Mouse (Mus musculus) MEL (cell line): Measurements from ENCODE around the gene Ino80d.

Source experiments
- CTCF ChIP-seq, 3 experiments: IDR thresholded peaks in 2 of 3; conservative IDR thresholded peaks in 1 of 3; 2 replicates each; pipeline ENCODE4 v1.5.1; 2011 to 2012; ENCODE audit warnings: low read length in 3 of 3, low read depth in 2 of 3, mild to moderate bottlenecking in 2 of 3, improper control_type of control experiment in 1 of 3, inconsistent platforms in 1 of 3, mixed read lengths in 1 of 3, moderate library complexity in 1 of 3; ENCODE audit not compliant: control insufficient read depth in 1 of 3, insufficient read depth in 1 of 3, poor library complexity in 1 of 3, severe bottlenecking in 1 of 3
- GABPA ChIP-seq: IDR thresholded peaks from 2 replicates; pipeline ENCODE4 v1.6.1; 2012; ENCODE audit warnings: low read depth, mild to moderate bottlenecking, inconsistent platforms, low read length, improper control_type of control experiment, moderate library complexity
- MEF2A ChIP-seq: IDR thresholded peaks from 2 replicates; pipeline ENCODE4 v1.6.1; 2014; ENCODE audit warnings: low read depth, mild to moderate bottlenecking, inconsistent platforms, low read length, improper control_type of control experiment; ENCODE audit not compliant: poor library complexity, insufficient replicate concordance, severe bottlenecking; ENCODE audit errors: extremely low read depth
- MYC ChIP-seq: IDR thresholded peaks from 2 replicates; pipeline ENCODE4 v1.6.1; 2011; ENCODE audit warnings: low read depth, mild to moderate bottlenecking, low read length, improper control_type of control experiment, moderate library complexity
- POLR2A ChIP-seq, 2 experiments: IDR thresholded peaks; 2 replicates each; pipeline ENCODE4 v1.6.1; 2011 to 2012; ENCODE audit warnings: low read length in 2 of 2, mild to moderate bottlenecking in 2 of 2, control low read depth in 1 of 2, improper control_type of control experiment in 1 of 2, low read depth in 1 of 2, moderate library complexity in 1 of 2; ENCODE audit not compliant: control insufficient read depth in 1 of 2, insufficient read depth in 1 of 2, poor library complexity in 1 of 2
- SIN3A ChIP-seq: IDR thresholded peaks from 2 replicates; pipeline ENCODE4 v1.6.1; 2012; ENCODE audit warnings: low read length, improper control_type of control experiment, inconsistent platforms
- UBTF ChIP-seq: IDR thresholded peaks from 2 replicates; pipeline ENCODE4 v1.6.1; 2012; ENCODE audit warnings: low read depth, mild to moderate bottlenecking, inconsistent platforms, low read length, improper control_type of control experiment, moderate library complexity, borderline replicate concordance; ENCODE audit not compliant: insufficient read depth

DNA sequence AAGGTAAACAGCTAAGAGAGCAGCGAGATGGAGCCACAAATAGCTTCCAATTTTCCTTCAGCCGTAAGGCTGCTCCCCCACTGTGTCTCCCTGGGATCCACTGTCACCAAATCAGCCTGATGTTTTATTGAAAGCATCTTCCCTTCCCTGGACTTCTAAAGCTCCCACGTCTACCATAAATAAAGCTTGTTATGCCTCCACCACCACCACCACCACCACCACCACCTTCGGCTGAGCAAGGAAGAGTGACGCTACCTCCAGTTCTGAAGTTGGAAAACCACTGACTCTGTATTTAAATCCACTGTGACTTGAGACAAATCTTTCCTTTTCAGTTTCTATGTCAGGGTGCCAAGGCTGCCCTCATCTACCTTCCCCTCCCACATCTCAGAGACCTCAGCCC is 167.5 kb downstream of the Ino80d start:
- TF ChIP-seq MYC (no peak), POLR2A (IDR thresholded peaks at IDR 0.05; ENCODE audit: control insufficient read depth in 1 of 2, insufficient read depth in 1 of 2, low read depth in 1 of 2, low read length in 2 of 2, poor library complexity in 1 of 2) (no peak), CTCF (IDR thresholded peaks at IDR 0.05 in 2 of 3, conservative IDR thresholded peaks at IDR 0.05 in 1 of 3; ENCODE audit: control insufficient read depth in 1 of 3, insufficient read depth in 1 of 3, low read depth in 2 of 3, low read length in 3 of 3, poor library complexity in 1 of 3, severe bottlenecking in 1 of 3) (no peak), UBTF (no peak), GABPA (no peak), MEF2A (no peak), SIN3A (no peak)
